Mouse (Mus musculus) layer of hippocampus, adult 9-10 months (tissue): ENCODE data around the gene Arhgef25.

Experiments
- DNase-seq: peaks from one replicate; pipeline ENCODE4 v3.0.0; 2022; ENCODE audit warnings: low spot score

Arhgef25 gene

DNA sequence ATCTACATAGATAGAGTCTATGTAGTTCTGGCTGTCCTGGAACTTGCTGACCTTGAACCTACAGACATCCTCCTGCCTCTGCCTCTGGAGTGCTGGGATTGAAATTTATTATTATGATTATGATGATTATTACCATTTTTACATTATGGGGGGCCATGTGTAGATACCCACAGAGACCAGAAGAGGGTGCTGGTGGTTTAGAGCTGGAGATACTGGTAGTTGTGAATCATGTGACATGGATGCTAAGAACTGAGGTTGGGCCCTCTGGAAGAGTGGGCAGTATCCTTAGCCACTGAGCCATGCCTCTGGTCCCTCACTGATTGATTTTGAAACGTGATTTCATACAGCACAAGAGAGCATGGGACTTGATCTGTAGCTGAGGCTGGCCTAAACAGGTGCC, 3.4 kb downstream of the Arhgef25 start:
- DNase-seq: no peak

- no peak for DNase-seq
Observed at GRCm38 (mm10) chr10:127185506-127185905, 4.4 kb downstream of the Arhgef25 start.

DNA sequence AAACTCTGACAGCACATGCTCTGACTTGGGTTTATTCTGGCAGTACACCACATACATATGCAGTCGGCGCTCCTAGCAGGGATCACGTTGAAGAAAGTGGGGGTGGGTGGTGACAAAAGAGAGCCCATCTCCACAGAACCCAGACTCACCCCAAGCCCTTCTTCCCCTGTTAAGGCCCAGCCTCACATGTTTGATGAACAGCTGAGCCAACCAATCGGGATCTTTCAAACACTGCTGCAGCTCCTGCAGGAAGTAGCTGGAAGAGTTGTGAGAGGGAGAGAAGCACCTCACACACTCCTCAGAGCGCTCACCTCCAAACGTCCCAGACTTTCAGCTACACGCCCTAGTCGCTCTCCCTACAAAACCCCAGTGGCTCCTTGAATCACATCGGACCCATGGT, 4.8 kb downstream of the Arhgef25 start:
- DNase-seq: no peak

DNA sequence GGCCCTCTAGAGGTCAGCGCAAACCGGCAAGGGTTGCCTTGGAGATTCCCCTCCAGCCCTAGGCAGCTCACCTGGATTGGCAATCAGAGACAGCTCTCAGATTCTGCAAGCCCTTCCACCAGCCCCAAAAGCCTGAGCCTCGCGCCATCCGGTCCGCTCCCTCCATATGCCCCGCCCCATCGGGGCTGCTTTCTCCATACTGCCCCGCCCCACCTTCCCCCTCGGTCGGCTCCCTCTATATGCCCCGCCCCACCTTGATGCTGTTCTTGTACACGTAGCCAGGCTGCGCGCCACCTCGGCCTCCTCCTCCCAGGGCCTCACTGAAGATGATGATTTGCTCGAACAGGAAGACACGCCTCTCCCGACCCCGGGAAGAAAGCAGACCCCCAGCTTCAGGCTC, 6.1 kb downstream of the Arhgef25 start:
- no peak for DNase-seq

GRCm38 (mm10) chr10:127182624-127183023, 7.3 kb downstream of the Arhgef25 start:
- no peak for DNase-seq

DNA sequence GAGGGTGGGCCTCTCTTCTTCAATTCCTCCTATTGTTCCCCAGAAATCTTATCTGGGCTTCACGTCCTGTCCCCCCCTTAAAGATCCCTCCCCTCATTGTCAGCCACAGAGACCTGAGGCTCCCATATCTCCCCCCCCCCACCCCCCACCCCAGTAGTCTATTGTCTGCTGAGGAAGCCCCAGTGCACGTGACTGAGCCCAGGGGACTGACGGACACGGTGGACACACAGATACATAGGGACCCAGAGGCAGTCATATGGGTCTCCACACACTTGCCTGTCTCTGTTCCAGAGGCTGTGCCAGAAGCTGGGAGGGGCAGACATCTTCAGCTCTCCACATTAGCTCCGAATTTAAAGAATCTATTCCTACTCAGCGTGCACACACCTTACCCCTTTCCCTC, 8.3 kb downstream of the Arhgef25 start:
- DNase-seq: no peak

DNA sequence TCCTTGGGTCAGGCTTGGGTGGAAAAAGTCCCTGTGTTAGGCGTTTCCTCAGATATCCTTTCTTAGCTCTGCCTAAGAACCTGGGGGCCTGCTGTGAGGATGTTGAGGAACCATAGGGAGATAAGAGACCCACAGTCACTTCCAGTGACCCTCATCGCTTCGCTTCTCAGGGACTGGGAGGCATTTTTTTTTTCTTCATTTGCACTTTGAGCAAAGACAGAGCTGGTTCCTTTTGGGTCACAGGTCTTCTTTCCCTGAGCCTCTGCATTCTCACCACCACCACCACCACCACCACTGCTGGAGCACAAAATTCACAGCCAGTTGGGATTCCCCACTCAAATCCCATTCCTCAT, 9.2 kb downstream of the Arhgef25 start:
- no peak for DNase-seq

DNA sequence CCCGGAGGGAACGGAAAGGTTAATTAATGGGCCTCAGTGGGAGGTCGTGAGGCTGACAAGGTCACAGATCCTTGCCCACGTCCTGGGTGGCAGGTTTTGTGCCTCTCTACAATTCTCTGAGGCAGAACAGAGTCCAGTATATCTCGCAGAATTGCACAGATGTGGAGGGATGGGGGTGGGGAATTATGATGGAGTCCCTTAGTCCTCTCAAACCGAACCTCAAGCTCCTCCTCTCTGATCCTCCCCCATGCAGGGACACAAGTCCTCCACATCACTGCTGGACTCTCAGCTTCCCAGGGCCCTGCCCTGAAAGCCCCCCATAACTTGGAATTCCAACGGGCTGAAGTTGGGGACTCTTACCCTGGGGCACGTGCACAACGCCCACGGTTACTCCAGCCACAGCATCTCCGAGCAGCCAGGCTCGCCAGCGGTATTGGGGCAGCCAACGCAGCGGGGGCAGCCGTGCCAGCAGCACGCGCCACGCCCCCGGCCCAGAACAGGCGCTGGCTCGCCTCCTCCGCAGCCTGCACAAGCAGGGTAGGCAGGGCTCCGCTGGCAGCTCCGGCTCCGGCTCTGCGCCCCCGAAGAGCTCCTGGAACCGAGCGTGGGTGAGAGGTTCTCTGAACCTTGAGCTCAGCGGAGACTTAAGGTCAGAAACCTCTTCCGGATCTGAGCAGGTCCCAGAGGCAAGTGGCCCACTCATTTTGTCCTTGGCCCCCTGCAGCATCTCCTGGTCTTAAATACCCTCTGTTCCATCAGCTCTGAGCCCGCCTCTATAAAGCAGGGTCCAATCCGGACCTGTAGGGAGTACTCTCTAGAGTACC, 9.8 kb downstream of the Arhgef25 start, which contains the start of gene Slc26a10:
TSS of gene Slc26a10 (minus strand) at position 775 of the 824 bp plus-strand sequence.
- no peak for DNase-seq

GRCm38 (mm10) chr10:127178286-127179027, 11.4 kb downstream of the Arhgef25 start:
- no peak for DNase-seq

- DNase-seq: no peak
Observed at GRCm38 (mm10) chr10:127177719-127178118, 12.2 kb downstream of the Arhgef25 start.

DNA sequence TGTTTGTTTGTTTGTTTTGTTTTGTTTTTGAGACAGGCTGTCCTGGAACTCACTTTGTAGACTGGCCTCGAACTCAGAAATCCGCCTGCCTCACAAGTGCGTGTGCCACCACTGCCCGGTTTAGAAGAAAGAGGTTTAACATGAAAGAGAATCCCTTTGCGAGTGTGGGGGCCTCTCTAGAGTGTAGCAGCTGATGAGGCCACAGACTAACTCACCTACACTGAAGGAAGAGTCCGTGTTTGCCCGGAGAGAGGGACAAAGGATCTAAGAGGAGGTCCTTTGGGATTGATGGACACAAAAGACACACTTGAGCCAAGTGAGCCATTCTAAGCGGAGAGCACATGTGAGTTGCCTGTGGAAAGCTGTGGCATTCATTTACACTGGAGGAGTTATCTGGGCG, 12.6 kb downstream of the Arhgef25 start:
- DNase-seq: no peak

DNA sequence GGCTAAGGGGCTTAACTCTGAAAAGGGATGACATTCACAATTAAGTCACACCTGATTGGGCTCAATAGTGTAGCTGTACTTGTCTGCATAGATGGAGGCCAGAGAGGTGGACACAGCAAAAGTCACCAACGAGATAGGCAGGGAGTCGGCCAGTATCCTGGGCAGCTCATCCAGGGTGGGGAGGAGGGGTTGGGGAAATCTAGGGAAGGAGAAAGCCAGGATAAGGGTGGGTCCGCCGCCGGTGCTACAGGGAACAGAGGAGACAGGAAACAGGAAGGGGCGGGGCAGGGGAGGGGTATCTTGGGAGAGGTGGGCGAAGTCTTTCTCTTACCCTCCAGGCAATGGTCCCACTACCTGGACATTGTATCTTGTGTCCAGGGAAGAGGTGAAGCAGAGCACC, 13.1 kb downstream of the Arhgef25 start:
- no peak for DNase-seq

DNA sequence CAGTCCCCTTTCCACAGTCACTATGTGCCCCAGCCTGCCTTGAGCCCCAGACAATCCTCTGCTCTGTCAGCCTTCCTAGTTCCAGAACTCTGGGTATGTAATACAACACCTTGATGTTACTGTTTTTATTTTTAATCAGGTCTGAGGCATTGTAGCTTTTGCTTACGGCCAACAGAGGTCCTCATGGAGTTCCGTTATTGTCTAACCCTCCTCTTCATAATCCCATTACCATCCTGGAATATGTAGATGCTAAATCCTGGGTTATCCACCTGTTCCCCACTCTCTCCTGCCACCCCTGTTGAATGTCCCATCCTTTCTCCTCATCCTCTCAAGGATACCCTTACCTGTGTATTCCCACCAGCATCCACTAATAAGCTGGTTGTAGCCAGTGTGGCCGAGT, 13.7 kb downstream of the Arhgef25 start:
- no peak for DNase-seq

- no peak for DNase-seq
Observed at GRCm38 (mm10) chr10:127174170-127174569, 15.7 kb downstream of the Arhgef25 start.

DNA sequence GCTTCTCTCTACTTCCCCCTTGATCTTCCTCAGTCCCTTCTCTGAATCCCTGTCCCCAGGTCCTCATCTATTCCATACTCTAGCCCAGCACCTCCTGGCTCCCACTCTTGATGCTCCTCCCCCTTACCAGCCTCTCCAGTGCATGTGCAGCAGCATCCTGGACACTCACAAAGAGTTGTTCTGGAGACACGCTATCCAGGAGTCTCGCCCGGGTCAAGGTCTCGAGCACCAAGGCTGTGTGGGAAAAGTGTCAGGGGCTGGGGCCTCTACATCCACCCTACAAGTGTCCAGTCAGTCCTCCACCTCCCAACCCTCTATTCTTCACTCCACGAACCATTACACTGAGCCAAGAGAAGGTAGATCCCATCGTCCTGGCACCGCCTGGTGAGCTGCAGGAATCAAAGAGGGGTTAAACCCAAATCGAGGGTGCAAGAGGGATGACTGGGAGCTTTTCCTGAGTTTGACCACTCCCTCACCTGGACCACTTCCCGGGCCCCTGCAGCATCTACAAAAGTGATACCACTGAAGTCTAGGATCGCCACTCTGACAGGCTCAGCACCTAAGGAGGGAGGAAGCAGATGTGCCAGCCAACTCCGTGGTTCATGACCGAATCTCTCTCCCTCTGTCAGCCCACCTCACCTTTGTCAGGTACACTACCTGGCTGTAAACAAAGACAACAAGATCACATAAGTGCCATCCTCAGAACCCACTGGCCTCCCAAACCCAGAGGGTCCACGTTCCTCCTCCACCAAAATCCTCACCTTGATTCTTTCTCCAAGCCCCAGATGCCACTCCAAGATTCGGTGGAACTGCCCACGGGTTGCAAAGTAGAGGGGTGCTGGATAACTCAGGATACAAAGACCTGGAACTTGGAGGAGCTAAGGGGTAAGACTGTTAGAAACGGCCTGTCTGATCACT, 16.5 kb downstream of the Arhgef25 start:
- DNase-seq: no peak

DNA sequence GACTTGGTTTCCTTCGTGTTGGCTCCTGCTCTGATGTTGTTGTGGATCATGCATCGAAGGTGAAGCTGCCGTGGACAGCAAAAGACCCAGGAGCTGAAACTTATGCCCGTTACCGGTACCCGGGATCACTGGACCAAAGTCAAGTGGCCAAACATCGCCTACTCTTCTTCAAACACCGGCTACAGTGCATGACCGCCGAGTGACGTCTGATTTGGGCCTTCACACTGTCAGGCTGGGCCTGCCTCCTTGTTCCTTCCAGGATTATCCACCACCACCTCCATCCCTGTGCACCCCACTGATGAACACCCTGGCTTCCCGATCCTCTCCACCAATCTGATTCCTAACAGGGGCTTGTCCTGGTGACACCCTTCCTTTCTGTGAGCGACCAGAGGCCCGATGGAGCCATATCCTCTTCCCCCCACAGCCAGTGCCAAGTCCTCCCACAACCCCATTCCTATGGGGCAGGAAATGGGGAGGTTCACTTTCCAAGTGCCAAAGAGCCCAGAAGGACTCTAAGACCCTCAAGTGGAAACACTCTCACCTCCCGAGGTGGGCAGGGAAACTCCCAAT, 18.2 kb downstream of the Arhgef25 start:
- DNase-seq: no peak

- DNase-seq: no peak
Observed at GRCm38 (mm10) chr10:127170837-127171272, 19.0 kb downstream of the Arhgef25 start.

- DNase-seq: no peak
Observed at GRCm38 (mm10) chr10:127170002-127170401, 19.9 kb downstream of the Arhgef25 start.

DNA sequence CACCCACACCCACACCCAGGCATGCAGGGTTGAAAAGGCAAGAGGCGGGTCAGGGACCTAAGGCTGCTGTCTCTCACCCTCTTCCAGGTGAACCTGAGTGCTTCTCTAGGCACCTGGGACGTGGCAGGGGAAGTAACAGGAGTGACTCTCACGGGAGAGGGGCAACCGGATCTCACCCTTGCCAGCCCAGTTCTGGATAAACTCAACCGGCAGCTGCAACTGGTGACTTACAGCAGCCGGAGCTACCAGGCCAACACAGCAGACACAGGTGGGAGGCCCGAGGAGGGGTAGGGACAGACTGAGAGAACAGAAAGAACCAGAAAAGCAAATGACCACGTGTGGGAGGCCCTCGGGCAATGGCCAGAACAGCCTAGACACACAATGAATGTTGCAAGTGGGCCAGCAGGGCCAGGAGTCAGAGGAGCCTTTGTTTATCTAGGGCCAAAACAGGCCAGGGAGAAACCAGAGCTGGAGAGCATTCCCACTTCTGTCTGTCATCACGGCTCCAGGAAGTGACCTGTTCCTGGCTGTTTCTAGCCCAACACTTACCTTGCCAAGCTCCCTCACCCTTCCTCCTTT, 22.2 kb downstream of the Arhgef25 start:
- DNase-seq: no peak

DNA sequence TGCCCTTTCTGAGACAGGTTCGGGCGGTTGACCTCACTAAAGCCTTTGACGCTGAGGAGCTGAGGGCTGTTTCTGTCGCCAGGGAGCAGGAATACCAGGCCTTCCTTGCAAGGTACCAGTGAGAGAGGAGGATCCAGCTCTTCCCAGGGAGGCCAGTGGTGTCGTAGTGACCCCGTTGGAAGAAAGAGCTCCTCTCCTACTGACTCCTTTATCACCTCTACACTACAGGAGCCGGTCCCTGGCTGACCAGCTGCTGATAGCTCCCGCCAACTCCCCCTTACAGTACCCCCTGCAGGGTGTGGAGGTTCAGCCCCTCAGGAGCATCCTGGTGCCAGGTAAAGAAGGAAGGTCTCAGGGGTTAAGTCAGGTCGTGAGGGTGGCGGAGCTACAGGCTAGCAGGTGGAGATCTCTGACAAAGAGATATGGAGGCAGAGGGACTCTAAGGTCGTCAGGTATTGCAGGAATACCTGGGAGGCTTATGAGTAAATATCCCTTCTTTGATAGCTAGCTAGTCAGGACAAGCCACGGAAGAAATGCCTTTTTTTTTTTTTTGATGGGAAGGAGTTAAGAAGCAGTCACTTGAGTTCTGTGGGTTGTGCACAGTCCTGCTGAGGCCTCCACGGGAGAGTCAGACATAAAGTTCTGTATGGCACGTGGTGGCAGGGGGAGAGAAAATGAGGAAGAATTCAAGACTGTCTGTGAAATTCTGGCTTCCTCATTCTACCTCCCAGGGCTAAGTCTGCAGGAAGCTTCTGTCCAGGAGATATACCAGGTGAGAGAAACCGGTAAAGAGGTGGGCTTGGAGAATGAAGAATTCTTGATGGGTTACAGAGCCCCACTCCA, 22.9 kb downstream of the Arhgef25 start:
- DNase-seq: no peak

DNA sequence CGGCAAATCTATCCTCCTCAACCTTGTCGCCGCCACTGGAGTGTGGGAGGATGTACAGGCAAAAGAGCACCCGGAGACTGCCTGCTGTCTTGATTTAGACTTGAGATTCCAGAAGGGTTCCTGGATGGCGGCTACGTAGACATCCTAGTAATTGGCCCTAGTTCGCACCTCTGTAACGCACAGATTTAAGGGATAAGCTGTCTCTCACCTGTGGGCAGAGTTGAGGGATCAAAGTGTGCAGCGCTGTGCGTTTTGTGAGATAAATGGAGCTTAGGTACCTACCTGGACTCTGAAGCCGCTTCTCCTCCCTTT, 23.5 kb downstream of the Arhgef25 start:
- DNase-seq: no peak
